ENCODE assay signal across 14 mouse cellular contexts in the genomic region with DNA sequence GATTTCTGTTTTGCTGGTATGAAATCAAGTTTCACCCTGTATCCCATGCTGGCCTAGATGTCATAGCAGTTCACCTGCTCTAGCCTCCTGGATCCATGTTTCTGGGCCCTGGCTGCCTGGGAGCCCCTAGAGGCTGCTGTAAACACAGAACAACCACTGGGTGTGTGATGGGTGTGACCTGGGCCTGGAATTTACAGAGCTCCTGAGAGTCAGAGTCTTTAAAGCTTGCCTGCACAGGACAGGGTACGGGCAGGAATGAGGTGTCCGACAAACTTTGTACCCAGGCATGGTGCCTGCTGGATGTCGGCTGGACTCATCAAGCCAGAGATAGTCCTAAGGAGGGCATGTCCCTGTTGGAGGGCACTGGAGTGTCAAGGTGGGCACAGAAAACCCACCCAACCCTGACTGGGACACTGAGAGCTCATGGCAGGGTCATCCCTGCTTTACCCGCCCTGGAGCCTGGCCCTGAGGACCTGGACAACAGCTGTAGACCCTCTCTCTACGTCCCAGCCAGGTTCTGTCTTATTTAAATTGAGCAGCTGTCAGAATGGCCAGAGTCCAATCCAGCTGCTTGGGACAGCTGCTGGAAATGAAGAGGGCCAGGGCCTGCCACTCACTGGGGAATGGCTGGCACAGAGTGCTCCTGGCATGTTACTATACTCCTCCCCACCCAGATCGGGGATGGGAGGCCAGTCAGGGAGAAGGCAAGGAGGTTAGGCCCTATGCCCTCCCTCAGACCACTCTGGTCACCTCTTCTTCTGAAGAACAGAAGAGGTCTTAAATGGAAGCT. TPM values are rescaled to one million over a fixed set of nuclear protein-coding genes. Genes with fewer than 3 reads are reported as not detected.
DNase-seq lines count a peak whose midpoint lies in the region; ATAC-seq and TF ChIP-seq lines count a peak whose summit lies in the region.
"Had no signal": no experiment of that assay in that cellular context is flagged by ENCODE, and none has a peak within 500 bp of the region (broad histone marks: within the 10 kb centered on the region; RNA-seq: fewer than 3 reads in every experiment).

No protein-coding gene starts in this region.

- H3K4me1 ChIP-seq in cortical plate, adult 2 months (ENCODE audit: control insufficient read depth, insufficient read depth, low read length): no peaks in the 10 kb centered on the region

- intact Hi-C loops in gastrocnemius, postnatal 14 days (cut with DNase I; ENCODE audit: low total_unique reads): no loop called here

- TF ChIP-seq CTCF in cortical plate, adult 2 months (IDR thresholded peaks at IDR 0.05; ENCODE audit: extremely low read depth, insufficient read depth, low read length): no peak

- no peak overlapping the region for H3K4me3 ChIP-seq in cortical plate, adult 2 months (ENCODE audit: insufficient read depth, low read length)
- H3K4me3 ChIP-seq: gastrocnemius, adult 2 months; heart, embryonic 15.5 days; liver, embryonic 15.5 days had no signal

- no peak for ATAC-seq in CD4-positive, CD25-positive, alpha-beta regulatory T cell, adult 4 months
- ATAC-seq: Patski had no signal

- peak overlapping the region; percentile 84 for H3K27ac ChIP-seq in cortical plate, adult 2 months (ENCODE audit: insufficient read depth, low read length)
- H3K27ac ChIP-seq: gastrocnemius, adult 2 months; heart, embryonic 15.5 days; liver, embryonic 15.5 days had no signal

- DNase-seq in gastrocnemius, postnatal 14 days: peak; percentile 56
- DNase-seq in gastrocnemius, postnatal 25 days: no peak
- peak; percentile 83 for DNase-seq in layer of hippocampus, adult 9-11 months
- DNase-seq in layer of hippocampus, postnatal 14 days (ENCODE audit: low spot score in 2 of 2): no peak
- peak; percentile 43 for DNase-seq in lung, postnatal 10 days
- DNase-seq in testis, postnatal 14 days (ENCODE audit: low spot score): no peak
- DNase-seq: adrenal gland, postnatal 14 days; cerebellum, adult 9-10 months; gastrocnemius, adult 2 months had no signal

- TF ChIP-seq POLR2A in cortical plate, adult 2 months (IDR thresholded peaks at IDR 0.05; ENCODE audit: extremely low read depth, insufficient read depth, low read length): no peak

RNA-seq across cellular contexts. Expression of gene Cd82, which starts 30.1 kb away (rescaled TPM):
- 10 to 100 TPM; 15.6 to 26.3 TPM for total RNA-seq in gastrocnemius, postnatal 14 days (2021)
- total RNA-seq in gastrocnemius, postnatal 25 days (2021): 10 to 100 TPM in 1 of 2 experiments, 1 to 10 TPM in 1; 9.1 to 12.0 TPM
- 10 to 100 TPM; 11.2 to 15.2 TPM for total RNA-seq in layer of hippocampus, postnatal 14 days (2021)
- polyA plus RNA-seq in cortical plate, adult 2 months (2012; rRNA removed): 35.2 and 45.3 TPM in 2 replicates
- 1,000 to 10,000 TPM in 1 of 2 experiments, 100 to 1,000 TPM in 1; 432 to 1,042 TPM for polyA plus RNA-seq in CD4-positive, CD25-positive, alpha-beta regulatory T cell, adult 4 months (2017; shearing (Covaris generic))

Comparison
In these comparisons a context has a peak if more than half of its experiments do, and no peak if none do; other contexts are left out.
1. DNase-seq: peak in gastrocnemius, postnatal 14 days (single experiment), layer of hippocampus, adult 9-11 months (single experiment) and lung, postnatal 10 days (single experiment); none in gastrocnemius, postnatal 25 days (single experiment), layer of hippocampus, postnatal 14 days (0 of 2) and testis, postnatal 14 days (single experiment).